In genomic region chr9:62491611-62492010, GRCm38 (mm10) we compare ENCODE assay signal across 13 mouse cellular contexts. TPM values are rescaled to one million over a fixed set of nuclear protein-coding genes. Genes with fewer than 3 reads are reported as not detected.
DNase-seq lines count a peak whose midpoint lies in the region.
"Had no signal": no experiment of that assay in that cellular context is flagged by ENCODE, and none has a peak within 500 bp of the region (broad histone marks: within the 10 kb centered on the region; RNA-seq: fewer than 3 reads in every experiment).

No protein-coding gene starts in this region.

- peak; percentile 65 for DNase-seq in cerebellum, postnatal 14 days
- DNase-seq in cerebellum, postnatal 36 days: no peak
- DNase-seq in layer of hippocampus, adult 9-11 months: peak; percentile 65
- DNase-seq in layer of hippocampus, adult 11-12 months (ENCODE audit: low spot score): no peak
- DNase-seq in right cerebral cortex, adult 2 months (ENCODE audit: low spot score in 2 of 2): peak; percentile 78
- DNase-seq in right cerebral cortex, postnatal 14 days: no peak
- DNase-seq in urinary bladder, postnatal 14 days (ENCODE audit: low spot score): no peak
- no peak for DNase-seq in adrenal gland, adult 18-20 months (ENCODE audit: low spot score in 2 of 2)
- DNase-seq: cerebellum, adult 8-10 months; lung, adult 2 months; retina, postnatal 1 day; thymus, adult 18-20 months had no signal

RNA-seq across cellular contexts. Expression of gene Coro2b, which starts 45.2 kb away (rescaled TPM):
- total RNA-seq in adrenal gland, adult 18-20 months (2021): 10 to 100 TPM; 10.5 to 14.8 TPM
- total RNA-seq: monocyte, adult 5-6 weeks had no signal

Comparison
In these comparisons a context has a peak if more than half of its experiments do, and no peak if none do; other contexts are left out.
1. DNase-seq: peak in cerebellum, postnatal 14 days (2 of 2), layer of hippocampus, adult 9-11 months (single experiment) and right cerebral cortex, adult 2 months (2 of 2); none in cerebellum, postnatal 36 days (0 of 2), layer of hippocampus, adult 11-12 months (single experiment), right cerebral cortex, postnatal 14 days (single experiment), urinary bladder, postnatal 14 days (single experiment) and adrenal gland, adult 18-20 months (0 of 2).